Mouse (Mus musculus) small intestine, adult 2 months (tissue): ENCODE measurements at regions not wholly inside any gene's neighbourhood (a gene's known extent, or its start where the extent isn't known, plus 50 kb on each side); places are given as distances from the start of the nearest gene placed in this dataset.

Experiments used
- CTCF ChIP-seq: fragments of 200-500 bp; IDR thresholded peaks from 2 replicates; pipeline ENCODE4 v1.5.1; 2012; ENCODE audit warnings: low read depth, mild to moderate bottlenecking, control low read depth, inconsistent platforms, low read length, moderate library complexity, mixed read lengths; ENCODE audit not compliant: insufficient replicate concordance, insufficient read length; ENCODE audit errors: extremely low read depth
- POLR2A ChIP-seq: fragments of 200-500 bp; IDR thresholded peaks from 2 replicates; pipeline ENCODE4 v1.6.1; 2012; ENCODE audit warnings: low read depth, mild to moderate bottlenecking, control low read depth, inconsistent platforms, low read length, moderate library complexity

- no peak for TF ChIP-seq CTCF
- TF ChIP-seq POLR2A, result no peak
These were observed 130.0 kb upstream of the Tox3 start for GRCm38 (mm10) chr8:90478149-90478548.
